Mouse (Mus musculus) MEL (cell line): ENCODE data around the gene Rabggta. TPM values are rescaled to one million over a fixed set of nuclear protein-coding genes. Genes with fewer than 3 reads are reported as not detected.

Experiments used
- DNase-seq: peaks from one replicate; pipeline ENCODE4 v3.0.0; 2011; ENCODE audit warnings: low read depth, low spot score
- H3K27ac ChIP-seq: 2 replicates; pipeline ENCODE4 v1.5.1; 2012; ENCODE audit warnings: low read depth, mild to moderate bottlenecking, control low read depth, low read length, moderate library complexity; ENCODE audit not compliant: control insufficient read depth
- H3K27me3 ChIP-seq, 2 experiments: fragments of 150-350 bp in 1 of 2; sonication (generic) in 1 of 2; 2 replicates each; pipeline ENCODE4 v1.6.1; 2012; ENCODE audit warnings: low read length in 2 of 2, mild to moderate bottlenecking in 2 of 2, improper control_type of control experiment in 1 of 2, moderate library complexity in 1 of 2; ENCODE audit not compliant: insufficient read depth in 2 of 2, control insufficient read depth in 1 of 2
- H3K36me3 ChIP-seq, 2 experiments: 2 replicates each; pipeline ENCODE4 v1.6.1; 2012 to 2014; ENCODE audit warnings: low read length in 2 of 2, improper control_type of control experiment in 1 of 2, inconsistent platforms in 1 of 2, mild to moderate bottlenecking in 1 of 2; ENCODE audit not compliant: insufficient read depth in 2 of 2, control insufficient read depth in 1 of 2
- H3K4me1 ChIP-seq, 2 experiments: fragments of 150-350 bp in 1 of 2; sonication (generic) in 1 of 2; 2 replicates each; pipeline ENCODE4 v1.6.1; 2012; ENCODE audit warnings: low read length in 2 of 2, improper control_type of control experiment in 1 of 2, mild to moderate bottlenecking in 1 of 2; ENCODE audit not compliant: insufficient read depth in 2 of 2, control insufficient read depth in 1 of 2
- H3K4me3 ChIP-seq, 2 experiments: fragments of 150-350 bp in 1 of 2; sonication (generic) in 1 of 2; 2 replicates each; pipeline ENCODE4 v1.5.1; 2012; ENCODE audit warnings: low read depth in 2 of 2, low read length in 2 of 2, mild to moderate bottlenecking in 2 of 2, moderate library complexity in 2 of 2, control low read depth in 1 of 2, improper control_type of control experiment in 1 of 2; ENCODE audit not compliant: control insufficient read depth in 1 of 2, insufficient read depth in 1 of 2
- H3K79me2 ChIP-seq: 2 replicates; pipeline ENCODE4 v1.6.1; 2012; ENCODE audit warnings: mild to moderate bottlenecking, low read length, moderate library complexity; ENCODE audit not compliant: control insufficient read depth, poor library complexity, insufficient read depth
- H3K9ac ChIP-seq: 2 replicates; pipeline ENCODE4 v1.6.1; 2012; ENCODE audit warnings: low read depth, mild to moderate bottlenecking, control low read depth, low read length, moderate library complexity; ENCODE audit not compliant: control insufficient read depth, poor library complexity, severe bottlenecking
- H3K9me3 ChIP-seq: fragments of 150-350 bp; sonication (generic); replicated peaks from 2 replicates; pipeline ENCODE4 v1.6.1; 2012; ENCODE audit warnings: mild to moderate bottlenecking, low read length, improper control_type of control experiment, moderate library complexity; ENCODE audit not compliant: insufficient read depth
- CHD1 ChIP-seq: IDR thresholded peaks from 2 replicates; pipeline ENCODE4 v1.6.1; 2012; ENCODE audit warnings: low read depth, mild to moderate bottlenecking, inconsistent platforms, low read length, improper control_type of control experiment
- E2F4 ChIP-seq: IDR thresholded peaks from 2 replicates; pipeline ENCODE4 v1.6.1; 2011; ENCODE audit warnings: low read depth, low read length, improper control_type of control experiment, borderline replicate concordance
- ELF1 ChIP-seq: IDR thresholded peaks from 2 replicates; pipeline ENCODE4 v1.6.1; 2014; ENCODE audit warnings: low read depth, mild to moderate bottlenecking, inconsistent platforms, low read length, improper control_type of control experiment, moderate library complexity
- GABPA ChIP-seq: IDR thresholded peaks from 2 replicates; pipeline ENCODE4 v1.6.1; 2012; ENCODE audit warnings: low read depth, mild to moderate bottlenecking, inconsistent platforms, low read length, improper control_type of control experiment, moderate library complexity
- JUND ChIP-seq: IDR thresholded peaks from 2 replicates; pipeline ENCODE4 v1.6.1; 2011; ENCODE audit warnings: low read depth, mild to moderate bottlenecking, improper control_type of control experiment, low read length
- MAFK ChIP-seq: IDR thresholded peaks from 2 replicates; pipeline ENCODE4 v1.6.1; 2011; ENCODE audit warnings: low read depth, mild to moderate bottlenecking, low read length, improper control_type of control experiment, borderline replicate concordance
- MEF2A ChIP-seq: IDR thresholded peaks from 2 replicates; pipeline ENCODE4 v1.6.1; 2014; ENCODE audit warnings: low read depth, mild to moderate bottlenecking, inconsistent platforms, low read length, improper control_type of control experiment; ENCODE audit not compliant: poor library complexity, insufficient replicate concordance, severe bottlenecking; ENCODE audit errors: extremely low read depth
- MXI1 ChIP-seq: IDR thresholded peaks from 2 replicates; pipeline ENCODE4 v1.6.1; 2011; ENCODE audit warnings: mild to moderate bottlenecking, low read depth, low read length, improper control_type of control experiment
- NELFE ChIP-seq: IDR thresholded peaks from 2 replicates; pipeline ENCODE4 v1.6.1; 2011; ENCODE audit warnings: low read depth, low read length, improper control_type of control experiment
- NRF1 ChIP-seq: IDR thresholded peaks from 2 replicates; pipeline ENCODE4 v1.6.1; 2014; ENCODE audit warnings: low read depth, mild to moderate bottlenecking, inconsistent platforms, low read length, improper control_type of control experiment, moderate library complexity; ENCODE audit not compliant: poor library complexity, insufficient read depth, severe bottlenecking
- POLR2A ChIP-seq, 2 experiments: IDR thresholded peaks; 2 replicates each; pipeline ENCODE4 v1.6.1; 2011 to 2012; ENCODE audit warnings: low read length in 2 of 2, mild to moderate bottlenecking in 2 of 2, control low read depth in 1 of 2, improper control_type of control experiment in 1 of 2, low read depth in 1 of 2, moderate library complexity in 1 of 2; ENCODE audit not compliant: control insufficient read depth in 1 of 2, insufficient read depth in 1 of 2, poor library complexity in 1 of 2
- RAD21 ChIP-seq: IDR thresholded peaks from 2 replicates; pipeline ENCODE4 v1.6.1; 2011; ENCODE audit warnings: mild to moderate bottlenecking, low read depth, low read length, improper control_type of control experiment
- SIN3A ChIP-seq: IDR thresholded peaks from 2 replicates; pipeline ENCODE4 v1.6.1; 2012; ENCODE audit warnings: low read length, improper control_type of control experiment, inconsistent platforms
- SMC3 ChIP-seq: IDR thresholded peaks from 2 replicates; pipeline ENCODE4 v1.6.1; 2011; ENCODE audit warnings: low read depth, low read length, improper control_type of control experiment
- TCF12 ChIP-seq: IDR thresholded peaks from 2 replicates; pipeline ENCODE4 v1.6.1; 2014; ENCODE audit warnings: low read depth, mild to moderate bottlenecking, inconsistent platforms, low read length, improper control_type of control experiment, moderate library complexity
- UBTF ChIP-seq: IDR thresholded peaks from 2 replicates; pipeline ENCODE4 v1.6.1; 2012; ENCODE audit warnings: low read depth, mild to moderate bottlenecking, inconsistent platforms, low read length, improper control_type of control experiment, moderate library complexity, borderline replicate concordance; ENCODE audit not compliant: insufficient read depth
- USF1 ChIP-seq: IDR thresholded peaks from 2 replicates; pipeline ENCODE4 v1.6.1; 2014; ENCODE audit warnings: low read depth, mild to moderate bottlenecking, inconsistent platforms, low read length, improper control_type of control experiment, moderate library complexity
- USF2 ChIP-seq, 2 experiments: IDR thresholded peaks; 2 replicates each; pipeline ENCODE4 v1.6.1; 2011 to 2012; ENCODE audit warnings: improper control_type of control experiment in 2 of 2, low read length in 2 of 2, borderline replicate concordance in 1 of 2, inconsistent platforms in 1 of 2, low read depth in 1 of 2, mild to moderate bottlenecking in 1 of 2; ENCODE audit not compliant: insufficient read depth in 1 of 2
- ZNF384 ChIP-seq: IDR thresholded peaks from 2 replicates; pipeline ENCODE4 v1.6.1; 2012; ENCODE audit warnings: low read depth, mild to moderate bottlenecking, inconsistent platforms, low read length, improper control_type of control experiment
- polyA plus RNA-seq, 2 experiments: library from polyadenylated mRNA; stranded (reverse) in 1 of 2; unstranded in 1 of 2; fragments of >175 nt in 1 of 2; fragments of >200 nt in 1 of 2; gene quantifications; 2 replicates each; pipeline versions ENCODE4 v1.2.1 to v1.2.4; 2012; ENCODE audit warnings: low replicate concordance in 2 of 2, low read depth in 1 of 2; ENCODE audit not compliant: insufficient read length in 2 of 2, insufficient read depth in 1 of 2, missing spikeins in 1 of 2
- total RNA-seq: library from RNA; depleted of rRNA; stranded (reverse); fragments of 300-350 nt; gene quantifications from 2 replicates; pipeline ENCODE4 v1.2.3, GENCODE M21; 2012

Gene Rabggta
- total and polyA plus RNA-seq, 3 experiments = 22.8 to 32.0 TPM; not detected in 1

DNA sequence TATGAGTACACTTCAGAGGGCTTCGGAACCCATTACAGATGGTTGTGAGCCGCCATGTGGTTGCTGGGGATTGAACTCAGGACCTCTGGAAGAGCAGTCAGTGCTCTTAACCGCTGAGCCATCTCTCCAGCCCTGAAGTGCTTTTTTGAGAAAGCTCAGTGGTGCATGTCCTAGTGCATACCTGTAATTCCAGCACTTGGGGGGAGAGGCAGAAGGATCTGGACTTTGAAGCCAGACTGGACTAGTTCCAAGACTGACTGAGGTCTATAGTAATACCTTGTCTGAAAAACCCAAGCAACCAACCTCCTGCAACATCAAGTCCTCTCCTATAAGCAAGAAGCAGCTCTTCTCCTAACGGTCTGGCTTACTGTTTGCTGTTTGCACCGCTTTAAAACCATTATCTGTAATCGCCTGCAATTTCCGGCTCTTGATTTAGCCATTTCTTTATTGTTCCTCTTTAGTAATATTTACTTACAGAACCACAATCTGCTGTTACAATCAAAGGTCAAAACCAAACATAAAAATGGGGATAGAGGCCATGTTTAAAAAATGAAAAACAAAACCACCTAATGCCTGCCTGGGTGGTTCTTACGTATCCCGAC, 15.1 kb upstream of the Rabggta start (continued):
- TF ChIP-seq MAFK (peak; percentile 60), SIN3A (peak; percentile 90), GABPA (0 out of 2 replicates have a peak, but pooled peaks have one; percentile 48), JUND (no peak), UBTF (no peak), MXI1 (peak; percentile 50; the same call in 1 of the 2 replicates), RAD21 (no peak), MEF2A (peak; percentile 80; the same call in 1 of the 2 replicates), E2F4 (no peak), USF1 (no peak), NELFE (0 out of 2 replicates have a peak, but pooled peaks have one; percentile 27), POLR2A (IDR thresholded peaks at IDR 0.05; ENCODE audit: control insufficient read depth in 1 of 2, insufficient read depth in 1 of 2, low read depth in 1 of 2, low read length in 2 of 2, poor library complexity in 1 of 2) (no peak), CHD1 (no peak)
- TF ChIP-seq, all 39 proteins: peak for 21

DNA sequence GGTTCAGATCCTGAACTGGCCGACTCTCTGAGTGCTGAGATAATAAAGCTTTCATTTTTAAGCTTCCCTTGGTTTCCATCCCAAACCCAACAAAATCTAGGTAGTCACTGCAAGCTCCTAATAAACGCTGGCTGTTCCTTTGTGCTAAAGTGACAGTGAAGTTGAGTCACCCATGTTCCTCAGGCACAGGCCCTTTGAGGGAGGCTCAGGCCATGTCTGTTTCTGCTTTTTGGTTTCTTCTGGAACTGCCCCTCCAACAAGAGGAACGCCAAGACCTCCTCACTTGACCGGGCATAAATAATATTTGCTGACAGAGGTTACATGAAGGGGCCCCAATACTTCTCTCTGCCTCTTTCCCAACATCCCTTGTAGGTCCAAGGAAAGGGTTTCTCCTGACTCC, 13.7 kb upstream of the Rabggta start:
- Histone ChIP-seq H3K79me2 (no peaks in the 10 kb centered on the region), H3K9me3 (no peaks in the 10 kb centered on the region), H3K9ac (no peak overlapping the region), H3K36me3 (peaks cover 0 to 26% of the 10 kb centered on the region in 2 experiments; a peak in 2 of 4 replicates), H3K27me3 (no peaks in the 10 kb centered on the region), H3K4me3 (no peak overlapping the region), H3K27ac (no peak overlapping the region), H3K4me1 (peaks cover 21 to 36% of the 10 kb centered on the region in 2 experiments)
- no peak for TF ChIP-seq TCF12
- TF ChIP-seq USF2 (IDR thresholded peaks at IDR 0.05; ENCODE audit: borderline replicate concordance in 1 of 2, insufficient read depth in 1 of 2, low read depth in 1 of 2, low read length in 2 of 2) = no peak
- TF ChIP-seq CHD1 = no peak
- TF ChIP-seq NRF1 = no peak
- no peak for TF ChIP-seq ELF1
- no peak for TF ChIP-seq ZNF384
- no peak for TF ChIP-seq MXI1
- TF ChIP-seq SMC3 = no peak
- DNase-seq = no peak
